7 mouse cellular contexts compared by ENCODE assay signal in genomic region chr2:25271827-25272511, GRCm38 (mm10). TPM values are rescaled to one million over a fixed set of nuclear protein-coding genes. Genes with fewer than 3 reads are reported as not detected.
DNase-seq lines count a peak whose midpoint lies in the region; ATAC-seq lines count a peak whose summit lies in the region.

TSS of gene Ssna1 (minus strand) at chr2:25272438.
TSS of gene Anapc2 (plus strand) at chr2:25272478.

- H3K9me3 ChIP-seq in embryonic facial prominence, embryonic 11.5 days (replicated peaks; ENCODE audit: control insufficient read depth, low read length) = no peaks in the 10 kb centered on the region
- no peaks in the 10 kb centered on the region for H3K9me3 ChIP-seq in limb, embryonic 10.5 days (replicated peaks)
- no peaks in the 10 kb centered on the region for H3K9me3 ChIP-seq in midbrain, embryonic 13.5 days

- H3K4me2 ChIP-seq in embryonic facial prominence, embryonic 11.5 days (ENCODE audit: low read depth, low read length) = peak within 1 kb of the TSS; percentile 90
- H3K4me2 ChIP-seq in midbrain, embryonic 13.5 days (replicated peaks) = peak within 1 kb of the TSS; percentile 99

- WGBS in embryonic facial prominence, embryonic 11.5 days = under 1% methylated on average over 54 of the region's 55 CpGs
- under 1% methylated on average over 55 of the region's 55 CpGs for WGBS in limb, embryonic 10.5 days
- WGBS in midbrain, embryonic 13.5 days = under 1% methylated on average over 55 of the region's 55 CpGs

- no peaks in the 10 kb centered on the region for H3K27me3 ChIP-seq in embryonic facial prominence, embryonic 11.5 days (ENCODE audit: control insufficient read depth, insufficient read depth, low read length)
- H3K27me3 ChIP-seq in limb, embryonic 10.5 days (ENCODE audit: low read depth, poor library complexity, severe bottlenecking) = no peaks in the 10 kb centered on the region
- H3K27me3 ChIP-seq in midbrain, embryonic 13.5 days = no peaks in the 10 kb centered on the region

- ATAC-seq in embryonic facial prominence, embryonic 11.5 days (replicated peaks; ENCODE audit: insufficient number of reproducible peaks, low FRiP score, low TSS enrichment, low read depth) = peak; percentile 94
- ATAC-seq in granulocyte monocyte progenitor cell, adult 5-6 weeks (replicated peaks; ENCODE audit: poor library complexity, severe bottlenecking) = peak; percentile 95
- ATAC-seq in midbrain, embryonic 13.5 days = peak; percentile 96

- H3K36me3 ChIP-seq in embryonic facial prominence, embryonic 11.5 days (replicated peaks; ENCODE audit: control insufficient read depth, insufficient read depth, low read depth, low read length) = peaks cover 5% of the 10 kb centered on the region
- H3K36me3 ChIP-seq in limb, embryonic 10.5 days = peaks cover 75% of the 10 kb centered on the region
- H3K36me3 ChIP-seq in midbrain, embryonic 13.5 days = peaks cover 69% of the 10 kb centered on the region

- peaks cover 4% of the 10 kb centered on the region; the same call in 1 of the 2 replicates for H3K4me1 ChIP-seq in embryonic facial prominence, embryonic 11.5 days (ENCODE audit: control insufficient read depth, insufficient read depth, low read length)
- H3K4me1 ChIP-seq in limb, embryonic 10.5 days = peaks cover 26% of the 10 kb centered on the region
- H3K4me1 ChIP-seq in midbrain, embryonic 13.5 days (replicated peaks) = peaks cover 54% of the 10 kb centered on the region

- peak within 1 kb of the TSS; percentile 94 for H3K4me3 ChIP-seq in embryonic facial prominence, embryonic 11.5 days (ENCODE audit: low read depth, low read length)
- peak within 1 kb of the TSS; percentile 94 for H3K4me3 ChIP-seq in limb, embryonic 10.5 days
- H3K4me3 ChIP-seq in midbrain, embryonic 13.5 days (replicated peaks) = peak within 1 kb of the TSS; percentile 98

- H3K9ac ChIP-seq in embryonic facial prominence, embryonic 11.5 days (replicated peaks; ENCODE audit: low read length) = peak within 1 kb of the TSS; percentile 87
- H3K9ac ChIP-seq in midbrain, embryonic 13.5 days (replicated peaks) = peak within 1 kb of the TSS; percentile 90

- DNase-seq in adrenal gland, postnatal 14 days = peak; percentile 99
- peak; percentile 99 for DNase-seq in embryonic facial prominence, embryonic 11.5 days (ENCODE audit: low spot score)
- DNase-seq in kidney, adult 11 months = peak; percentile 96
- DNase-seq in limb, embryonic 10.5 days (ENCODE audit: low spot score) = peak; percentile 100
- DNase-seq in spleen, adult 12 weeks (ENCODE audit: low spot score) = peak; percentile 99

- peak within 1 kb of the TSS; percentile 22; the same call in 1 of the 2 replicates for H3K27ac ChIP-seq in embryonic facial prominence, embryonic 11.5 days (replicated peaks; ENCODE audit: low read depth, low read length)
- peak within 1 kb of the TSS; percentile 87 for H3K27ac ChIP-seq in limb, embryonic 10.5 days
- H3K27ac ChIP-seq in midbrain, embryonic 13.5 days = peak within 1 kb of the TSS; percentile 77

RNA-seq across cellular contexts. Expression of gene Ssna1, which starts in this region (rescaled TPM):
- 45.8 and 49.8 TPM in 2 replicates for total RNA-seq in adrenal gland, postnatal 14 days (2021)
- 253 and 254 TPM in 2 replicates for polyA plus RNA-seq in embryonic facial prominence, embryonic 11.5 days (2014; fragmentation: Nextera tagmentation; extraction: Ambion mirVana)
- total RNA-seq in granulocyte monocyte progenitor cell, adult 5-6 weeks (2014; fragmentation: Nextera tagmentation) = 120 TPM in 2 replicates
- total RNA-seq in granulocyte monocyte progenitor cell, adult 5-6 weeks (2017) = 52.7 and 84.1 TPM in 2 replicates
- polyA plus RNA-seq in limb, embryonic 10.5 days (2016; fragmentation: Nextera tagmentation; extraction: Ambion mirVana) = 235 and 243 TPM in 2 replicates
- 205 and 216 TPM in 2 replicates for polyA plus RNA-seq in midbrain, embryonic 13.5 days (2015; fragmentation: Nextera tagmentation; extraction: Ambion mirVana)

RNA-seq across cellular contexts. Expression of gene Anapc2, which starts in this region (rescaled TPM):
- total RNA-seq in adrenal gland, postnatal 14 days (2021) = 63.9 and 66.1 TPM in 2 replicates
- 111 and 113 TPM in 2 replicates for polyA plus RNA-seq in embryonic facial prominence, embryonic 11.5 days (2014; fragmentation: Nextera tagmentation; extraction: Ambion mirVana)
- total RNA-seq in granulocyte monocyte progenitor cell, adult 5-6 weeks (2014; fragmentation: Nextera tagmentation) = 34.7 and 46.0 TPM in 2 replicates
- 17.8 and 35.7 TPM in 2 replicates for total RNA-seq in granulocyte monocyte progenitor cell, adult 5-6 weeks (2017)
- 138 and 153 TPM in 2 replicates for polyA plus RNA-seq in limb, embryonic 10.5 days (2016; fragmentation: Nextera tagmentation; extraction: Ambion mirVana)
- 147 and 149 TPM in 2 replicates for polyA plus RNA-seq in midbrain, embryonic 13.5 days (2015; fragmentation: Nextera tagmentation; extraction: Ambion mirVana)

Comparison
In these comparisons a context has a peak if more than half of its experiments do, and no peak if none do; other contexts are left out.
1. Peak in every context shown above with its lines: DNase-seq, ATAC-seq, H3K4me3 ChIP-seq and H3K27ac ChIP-seq.
2. H3K27ac ChIP-seq: peak in every context shown above with its lines; median percentile 87 in limb, embryonic 10.5 days; 77 in midbrain, embryonic 13.5 days; 22 in embryonic facial prominence, embryonic 11.5 days.